Mouse (Mus musculus) testis, postnatal 14 days (tissue): ENCODE measurements at regions not wholly inside any gene's neighbourhood (a gene's known extent, or its start where the extent isn't known, plus 50 kb on each side); places are given as distances from the start of the nearest gene placed in this dataset.
"Not testable (repeated sequence)": the region's sequence is repeated elsewhere in the genome, so short reads cannot be mapped to it uniquely, and the experiment has no call there.

Experiments used
- DNase-seq: peaks from one replicate; pipeline ENCODE4 v3.0.0; 2021; ENCODE audit warnings: low spot score

- DNase-seq = not testable (repeated sequence)
These were observed 825.5 kb downstream of the Dad1 start for GRCm38 (mm10) chr14:53428447-53428846.

GRCm38 (mm10) chr14:53427636-53428035 is 826.3 kb downstream of the Dad1 start:
- DNase-seq = not testable (repeated sequence)

GRCm38 (mm10) chr14:53416955-53417354 is 836.9 kb downstream of the Dad1 start:
- DNase-seq = not testable (repeated sequence)

- not testable (repeated sequence) for DNase-seq
These were observed 846.2 kb downstream of the Dad1 start for GRCm38 (mm10) chr14:53407500-53408227.

- DNase-seq = not testable (repeated sequence)
These were observed 863.6 kb downstream of the Dad1 start for GRCm38 (mm10) chr14:53390307-53390706.

GRCm38 (mm10) chr14:53374591-53374990 is 879.0 kb upstream of the Olfr1507 start:
- DNase-seq = not testable (repeated sequence)

- not testable (repeated sequence) for DNase-seq
These were observed 878.4 kb upstream of the Olfr1507 start for GRCm38 (mm10) chr14:53373777-53374468.

- no peak for DNase-seq
These were observed 874.2 kb upstream of the Olfr1507 start for GRCm38 (mm10) chr14:53369776-53370175.

- not testable (repeated sequence) for DNase-seq
These were observed 871.9 kb upstream of the Olfr1507 start for GRCm38 (mm10) chr14:53367420-53367819.

GRCm38 (mm10) chr14:53363995-53364394 is 868.4 kb upstream of the Olfr1507 start:
- DNase-seq = not testable (repeated sequence)

- DNase-seq = not testable (repeated sequence)
These were observed 866.5 kb upstream of the Olfr1507 start for GRCm38 (mm10) chr14:53362054-53362453.

GRCm38 (mm10) chr14:53357498-53357897 is 861.9 kb upstream of the Olfr1507 start:
- not testable (repeated sequence) for DNase-seq

GRCm38 (mm10) chr14:53356783-53357182 is 861.2 kb upstream of the Olfr1507 start:
- DNase-seq = not testable (repeated sequence)

GRCm38 (mm10) chr14:53351457-53351856 is 855.9 kb upstream of the Olfr1507 start:
- not testable (repeated sequence) for DNase-seq

- not testable (repeated sequence) for DNase-seq
These were observed 855.2 kb upstream of the Olfr1507 start for GRCm38 (mm10) chr14:53350780-53351179.

- DNase-seq = not testable (repeated sequence)
These were observed 853.6 kb upstream of the Olfr1507 start for GRCm38 (mm10) chr14:53349111-53349510.

- not testable (repeated sequence) for DNase-seq
These were observed 850.0 kb upstream of the Olfr1507 start for GRCm38 (mm10) chr14:53345568-53345967.

- not testable (repeated sequence) for DNase-seq
These were observed 848.3 kb upstream of the Olfr1507 start for GRCm38 (mm10) chr14:53343849-53344248.

GRCm38 (mm10) chr14:53339167-53339566 is 843.6 kb upstream of the Olfr1507 start:
- DNase-seq = not testable (repeated sequence)

GRCm38 (mm10) chr14:53337446-53337845 is 841.9 kb upstream of the Olfr1507 start:
- DNase-seq = not testable (repeated sequence)

GRCm38 (mm10) chr14:53336705-53337104 is 841.2 kb upstream of the Olfr1507 start:
- not testable (repeated sequence) for DNase-seq

GRCm38 (mm10) chr14:53334451-53334850 is 838.9 kb upstream of the Olfr1507 start:
- DNase-seq = not testable (repeated sequence)

GRCm38 (mm10) chr14:53331153-53331552 is 835.6 kb upstream of the Olfr1507 start:
- not testable (repeated sequence) for DNase-seq
